9 mouse cellular contexts compared by ENCODE assay signal in genomic region chr6:34921941-34922340, GRCm38 (mm10). TPM values are rescaled to one million over a fixed set of nuclear protein-coding genes. Genes with fewer than 3 reads are reported as not detected.
DNase-seq lines count a peak whose midpoint lies in the region; ATAC-seq and TF ChIP-seq lines count a peak whose summit lies in the region.
"Had no signal": no experiment of that assay in that cellular context is flagged by ENCODE, and none has a peak within 500 bp of the region (broad histone marks: within the 10 kb centered on the region; RNA-seq: fewer than 3 reads in every experiment).

No protein-coding gene starts in this region.

- TF ChIP-seq CTCF in ES-Bruce4 (IDR thresholded peaks at IDR 0.05; ENCODE audit: low read depth, low read length), result peak; percentile 98

- no peaks in the 10 kb centered on the region for H3K36me3 ChIP-seq in ES-Bruce4 (ENCODE audit: control insufficient read depth, insufficient read depth, low read length, poor library complexity, severe bottlenecking)
- H3K36me3 ChIP-seq in heart, embryonic 12.5 days, result no peaks in the 10 kb centered on the region
- H3K36me3 ChIP-seq in liver, embryonic 12.5 days, result no peaks in the 10 kb centered on the region

- peaks cover 5% of the 10 kb centered on the region for H3K4me1 ChIP-seq in ES-Bruce4 (ENCODE audit: control insufficient read depth, insufficient read depth, low read length)
- H3K4me1 ChIP-seq in heart, embryonic 12.5 days (replicated peaks), result peaks cover 10% of the 10 kb centered on the region; the same call in 1 of the 2 replicates
- H3K4me1 ChIP-seq in liver, embryonic 12.5 days, result peaks cover 8% of the 10 kb centered on the region

- no peak overlapping the region for H3K9ac ChIP-seq in ES-Bruce4 (ENCODE audit: low read depth, poor library complexity, severe bottlenecking)
- H3K9ac ChIP-seq in heart, embryonic 12.5 days, result no peak overlapping the region
- no peak overlapping the region for H3K9ac ChIP-seq in liver, embryonic 12.5 days

- H3K27ac ChIP-seq in ES-Bruce4 (ENCODE audit: insufficient read depth, low read length), result no peak overlapping the region; the same call in 1 of the 2 replicates
- H3K27ac ChIP-seq in heart, embryonic 12.5 days (ENCODE audit: poor library complexity, severe bottlenecking), result no peak overlapping the region
- no peak overlapping the region for H3K27ac ChIP-seq in liver, embryonic 12.5 days

- 41% methylated on average over 14 of the region's 14 CpGs for WGBS in heart, embryonic 12.5 days
- 46% methylated on average over 14 of the region's 14 CpGs for WGBS in liver, embryonic 12.5 days (ENCODE audit: insufficient replicate concordance)

- H3K9me3 ChIP-seq in ES-Bruce4 (replicated peaks; ENCODE audit: control insufficient read depth, insufficient read depth, low read length, poor library complexity, severe bottlenecking), result no peaks in the 10 kb centered on the region
- H3K9me3 ChIP-seq in heart, embryonic 12.5 days (replicated peaks), result no peaks in the 10 kb centered on the region
- no peaks in the 10 kb centered on the region for H3K9me3 ChIP-seq in liver, embryonic 12.5 days (replicated peaks)

- H3K4me3 ChIP-seq in ES-Bruce4 (ENCODE audit: low read depth, low read length), result peak overlapping the region; percentile 18
- H3K4me3 ChIP-seq in heart, embryonic 12.5 days, result no peak overlapping the region
- no peak overlapping the region for H3K4me3 ChIP-seq in liver, embryonic 12.5 days

- H3K4me2 ChIP-seq in heart, embryonic 12.5 days, result no peak overlapping the region
- no peak overlapping the region for H3K4me2 ChIP-seq in liver, embryonic 12.5 days

- ATAC-seq in heart, embryonic 12.5 days (ENCODE audit: insufficient number of reproducible peaks, low FRiP score), result peak; percentile 73
- ATAC-seq in liver, embryonic 12.5 days, result peak; percentile 69

- peak; percentile 57; the same call in 1 of the 2 replicates for TF ChIP-seq EP300 in ES-Bruce4 (IDR thresholded peaks at IDR 0.05; ENCODE audit: insufficient read depth, low read depth, low read length)

- no peak for TF ChIP-seq POLR2A in ES-Bruce4 (IDR thresholded peaks at IDR 0.05; ENCODE audit: insufficient read depth, low read length)

- peak; percentile 35 for DNase-seq in layer of hippocampus, adult 9-11 months
- no peak for DNase-seq in layer of hippocampus, postnatal 25 days (ENCODE audit: extremely low spot score in 1 of 2, low spot score in 1 of 2)
- DNase-seq in brain, adult 2 months (ENCODE audit: low read depth, low spot score), result peak; percentile 76
- peak; percentile 46 for DNase-seq in retina, embryonic 14.5 days (ENCODE audit: low spot score)
- DNase-seq in cerebellum, adult 9-10 months, result no peak

- H3K27me3 ChIP-seq in ES-Bruce4 (ENCODE audit: control insufficient read depth, insufficient read depth, low read length, poor library complexity, severe bottlenecking), result no peaks in the 10 kb centered on the region
- H3K27me3 ChIP-seq in heart, embryonic 12.5 days (replicated peaks), result no peaks in the 10 kb centered on the region
- H3K27me3 ChIP-seq in liver, embryonic 12.5 days (replicated peaks), result peaks cover 6% of the 10 kb centered on the region; the same call in 1 of the 2 replicates

RNA-seq across cellular contexts. Expression of gene Stra8, which starts 2.0 kb away (rescaled TPM):
- total RNA-seq in layer of hippocampus, postnatal 25 days (2021), result not detected
- 0.69 and 0.94 TPM in 2 replicates for polyA plus RNA-seq in ES-Bruce4 (2011; ENCODE audit: insufficient read depth, insufficient read length, low read depth, missing spikeins)
- polyA plus RNA-seq in heart, embryonic 12.5 days (2016; fragmentation: Nextera tagmentation; extraction: Ambion mirVana), result not detected in 2 replicates
- polyA plus RNA-seq in liver, embryonic 12.5 days (2016; fragmentation: Nextera tagmentation; extraction: Ambion mirVana), result not detected in 2 replicates
- polyA plus RNA-seq: frontal cortex, adult 2 months had no signal

RNA-seq across cellular contexts. Expression of gene Wdr91, which starts 11.3 kb away (rescaled TPM):
- total RNA-seq in layer of hippocampus, postnatal 25 days (2021), result 10 to 100 TPM; 38.7 to 41.3 TPM
- 29.9 and 32.8 TPM in 2 replicates for polyA plus RNA-seq in ES-Bruce4 (2011; ENCODE audit: insufficient read depth, insufficient read length, low read depth, missing spikeins)
- polyA plus RNA-seq in heart, embryonic 12.5 days (2016; fragmentation: Nextera tagmentation; extraction: Ambion mirVana), result 10.7 and 12.6 TPM in 2 replicates
- polyA plus RNA-seq in liver, embryonic 12.5 days (2016; fragmentation: Nextera tagmentation; extraction: Ambion mirVana), result 14.2 and 18.6 TPM in 2 replicates

RNA-seq across cellular contexts. Expression of gene Cyren, which starts 44.1 kb away (rescaled TPM):
- 1 to 10 TPM; 4.8 TPM for total RNA-seq in layer of hippocampus, postnatal 25 days (2021)
- 9.7 and 10.2 TPM in 2 replicates for polyA plus RNA-seq in ES-Bruce4 (2011; ENCODE audit: insufficient read depth, insufficient read length, low read depth, missing spikeins)
- polyA plus RNA-seq in heart, embryonic 12.5 days (2016; fragmentation: Nextera tagmentation; extraction: Ambion mirVana), result 9.7 and 11.2 TPM in 2 replicates
- 16.0 and 16.5 TPM in 2 replicates for polyA plus RNA-seq in liver, embryonic 12.5 days (2016; fragmentation: Nextera tagmentation; extraction: Ambion mirVana)

RNA-seq across cellular contexts. Expression of gene Tmem140, which starts 59.0 kb away (rescaled TPM):
- 1 to 10 TPM; 1.9 to 2.0 TPM for total RNA-seq in layer of hippocampus, postnatal 25 days (2021)
- 3.0 and 5.4 TPM in 2 replicates for polyA plus RNA-seq in ES-Bruce4 (2011; ENCODE audit: insufficient read depth, insufficient read length, low read depth, missing spikeins)
- polyA plus RNA-seq in heart, embryonic 12.5 days (2016; fragmentation: Nextera tagmentation; extraction: Ambion mirVana), result 1.1 and 1.2 TPM in 2 replicates
- polyA plus RNA-seq in liver, embryonic 12.5 days (2016; fragmentation: Nextera tagmentation; extraction: Ambion mirVana), result 2.6 and 3.7 TPM in 2 replicates

Comparison
In these comparisons a context has a peak if more than half of its experiments do, and no peak if none do; other contexts are left out.
1. DNase-seq: peak in layer of hippocampus, adult 9-11 months (single experiment), brain, adult 2 months (single experiment) and retina, embryonic 14.5 days (single experiment); none in layer of hippocampus, postnatal 25 days (0 of 2) and cerebellum, adult 9-10 months (single experiment).